Mouse (Mus musculus) forebrain, embryonic 14.5 days (tissue): ENCODE measurements around the gene Zbtb20. TPM values are rescaled to one million over a fixed set of nuclear protein-coding genes. Genes with fewer than 3 reads are reported as not detected.

Experiments used
- ATAC-seq: fragments of 200-750 bp; cut with Nextera tagmentation; 2 replicates; pipeline ENCODE4 v1.8.0; 2017; ENCODE audit warnings: mild to moderate bottlenecking, moderate library complexity
- DNase-seq: peaks from one replicate; pipeline ENCODE4 v3.0.0-alpha.2; 2015; ENCODE audit warnings: low spot score
- H3K27ac ChIP-seq: fragments of 300-500 bp; sonication (generic); 2 replicates; pipeline ENCODE4 v1.5.1; 2014; ENCODE audit warnings: low read depth, mild to moderate bottlenecking, control low read depth, low read length, moderate library complexity
- H3K27me3 ChIP-seq: fragments of 300-500 bp; sonication (generic); replicated peaks from 2 replicates; pipeline ENCODE4 v1.6.1; 2014; ENCODE audit warnings: low read length, control low read depth, mixed read lengths; ENCODE audit not compliant: control insufficient read depth, insufficient read depth
- H3K36me3 ChIP-seq: fragments of 300-500 bp; sonication (generic); 2 replicates; pipeline ENCODE4 v1.6.1; 2014; ENCODE audit warnings: low read length, control low read depth; ENCODE audit not compliant: control insufficient read depth, insufficient read depth
- H3K4me1 ChIP-seq: fragments of 300-500 bp; sonication (generic); 2 replicates; pipeline ENCODE4 v1.6.1; 2014; ENCODE audit warnings: antibody characterized with exemption, low read length, control low read depth; ENCODE audit not compliant: control insufficient read depth, insufficient read depth
- H3K4me2 ChIP-seq: fragments of 300-500 bp; sonication (generic); 2 replicates; pipeline ENCODE4 v1.6.1; 2014; ENCODE audit warnings: mild to moderate bottlenecking, control low read depth, low read length
- H3K4me3 ChIP-seq: fragments of 300-500 bp; sonication (generic); 2 replicates; pipeline ENCODE4 v1.5.1; 2014; ENCODE audit warnings: low read depth, low read length, control low read depth
- H3K9ac ChIP-seq: fragments of 300-500 bp; sonication (generic); 2 replicates; pipeline ENCODE4 v1.6.1; 2014; ENCODE audit warnings: mild to moderate bottlenecking, low read length, control low read depth, moderate library complexity
- H3K9me3 ChIP-seq: fragments of 300-500 bp; sonication (generic); replicated peaks from 2 replicates; pipeline ENCODE4 v1.6.1; 2016; ENCODE audit warnings: low read length, control low read depth, mixed read lengths; ENCODE audit not compliant: control insufficient read depth
- WGBS: fragments of 180-500 bp; shearing (Covaris S2); extraction: QIAGEN DNeasy Blood & Tissue Kit; methylation state at CpG from one replicate; pipeline ENCODE4 v1.1.7; 2014; 5-methylcytosine and 5-hydroxymethylcytosine counted together
- polyA plus RNA-seq: library from polyadenylated mRNA; unstranded; fragments of >200 nt; fragmentation: Nextera tagmentation; extraction: Ambion mirVana; gene quantifications from 2 replicates; pipeline ENCODE4 v1.2.1, GENCODE M21; 2014

Zbtb20 gene
- polyA plus RNA-seq, 1 experiment from 2014 or later, result 41.0 TPM

- peaks cover 3% of the 10 kb centered on the region; the same call in 1 of the 2 replicates for H3K4me1 ChIP-seq
- H3K9ac ChIP-seq, result no peak overlapping the region
- ATAC-seq (0 out of 2 replicates have a peak, but pooled peaks have one; percentile 18), DNase-seq (peak; percentile 32)
- no peak overlapping the region for H3K4me3 ChIP-seq
- no peak overlapping the region for H3K27ac ChIP-seq
- H3K27me3 ChIP-seq, result no peaks in the 10 kb centered on the region
- H3K36me3 ChIP-seq, result no peaks in the 10 kb centered on the region
- no peaks in the 10 kb centered on the region for H3K9me3 ChIP-seq
- WGBS, result 69% methylated on average over 5 of the region's 5 CpGs
- H3K4me2 ChIP-seq, result no peak overlapping the region
Observed at GRCm38 (mm10) chr16:43386426-43386825, 510.7 kb downstream of the Zbtb20 start.

GRCm38 (mm10) chr16:43388389-43388788 is 512.7 kb downstream of the Zbtb20 start:
- Histone ChIP-seq H3K9me3 (no peaks in the 10 kb centered on the region), H3K27me3 (no peaks in the 10 kb centered on the region), H3K4me1 (peaks cover 3% of the 10 kb centered on the region; the same call in 1 of the 2 replicates), H3K9ac (no peak overlapping the region), H3K27ac (no peak overlapping the region), H3K36me3 (no peaks in the 10 kb centered on the region), H3K4me2 (no peak overlapping the region), H3K4me3 (no peak overlapping the region)
- DNase-seq, result no peak
- ATAC-seq, result no peak
- 96% methylated on average over 5 of the region's 5 CpGs for WGBS

GRCm38 (mm10) chr16:43390387-43390786 is 514.7 kb downstream of the Zbtb20 start:
- Histone ChIP-seq H3K36me3 (no peaks in the 10 kb centered on the region), H3K9me3 (no peaks in the 10 kb centered on the region), H3K4me2 (no peak overlapping the region), H3K4me1 (peaks cover 3% of the 10 kb centered on the region; the same call in 1 of the 2 replicates), H3K4me3 (no peak overlapping the region), H3K9ac (no peak overlapping the region), H3K27ac (no peak overlapping the region), H3K27me3 (no peaks in the 10 kb centered on the region)
- ATAC-seq (no peak), DNase-seq (no peak)
- WGBS, result 97% methylated on average over 4 of the region's 4 CpGs

GRCm38 (mm10) chr16:43393382-43393781 is 517.7 kb downstream of the Zbtb20 start:
- 96% methylated on average over 4 of the region's 4 CpGs for WGBS

GRCm38 (mm10) chr16:43394013-43394568 is 518.4 kb downstream of the Zbtb20 start:
- H3K4me3 ChIP-seq, result no peak overlapping the region
- DNase-seq (no peak), ATAC-seq (no peak)
- no peaks in the 10 kb centered on the region for H3K4me1 ChIP-seq
- no peaks in the 10 kb centered on the region for H3K36me3 ChIP-seq
- WGBS, result 83% methylated on average over 9 of the region's 9 CpGs
- no peaks in the 10 kb centered on the region for H3K27me3 ChIP-seq
- H3K9ac ChIP-seq, result no peak overlapping the region
- H3K9me3 ChIP-seq, result no peaks in the 10 kb centered on the region
- H3K27ac ChIP-seq, result no peak overlapping the region
- no peak overlapping the region for H3K4me2 ChIP-seq

More at GRCm38 (mm10) chr16:43393382-43393781, 517.7 kb downstream of the Zbtb20 start:
- ATAC-seq, result no peak
- DNase-seq, result no peak
- H3K9ac ChIP-seq, result no peak overlapping the region
- H3K4me1 ChIP-seq, result no peaks in the 10 kb centered on the region
- no peaks in the 10 kb centered on the region for H3K36me3 ChIP-seq
- no peak overlapping the region for H3K4me2 ChIP-seq
- no peak overlapping the region for H3K4me3 ChIP-seq
- no peak overlapping the region for H3K27ac ChIP-seq
- no peaks in the 10 kb centered on the region for H3K27me3 ChIP-seq
- no peaks in the 10 kb centered on the region for H3K9me3 ChIP-seq

GRCm38 (mm10) chr16:43394760-43395159 is 519.1 kb downstream of the Zbtb20 start:
- no peak for DNase-seq
- WGBS, result 86% methylated on average over 2 of the region's 2 CpGs
- Histone ChIP-seq H3K9me3 (no peaks in the 10 kb centered on the region), H3K27ac (no peak overlapping the region), H3K9ac (no peak overlapping the region), H3K27me3 (no peaks in the 10 kb centered on the region), H3K36me3 (no peaks in the 10 kb centered on the region), H3K4me3 (no peak overlapping the region), H3K4me2 (no peak overlapping the region), H3K4me1 (no peaks in the 10 kb centered on the region)
- no peak for ATAC-seq

GRCm38 (mm10) chr16:43396849-43397628 is 521.4 kb downstream of the Zbtb20 start:
- no peak for DNase-seq
- 94% methylated on average over 11 of the region's 11 CpGs for WGBS
- no peaks in the 10 kb centered on the region for H3K36me3 ChIP-seq
- no peak overlapping the region for H3K4me3 ChIP-seq
- no peak overlapping the region for H3K4me2 ChIP-seq
- no peaks in the 10 kb centered on the region for H3K4me1 ChIP-seq
- no peak overlapping the region for H3K27ac ChIP-seq
- no peak overlapping the region for H3K9ac ChIP-seq
- ATAC-seq, result no peak
- no peaks in the 10 kb centered on the region for H3K27me3 ChIP-seq
- no peaks in the 10 kb centered on the region for H3K9me3 ChIP-seq

- Histone ChIP-seq H3K9ac (no peak overlapping the region), H3K4me1 (no peaks in the 10 kb centered on the region), H3K27ac (no peak overlapping the region), H3K4me3 (no peak overlapping the region), H3K9me3 (no peaks in the 10 kb centered on the region), H3K27me3 (no peaks in the 10 kb centered on the region), H3K4me2 (no peak overlapping the region), H3K36me3 (no peaks in the 10 kb centered on the region)
- DNase-seq (no peak), ATAC-seq (no peak)
- 89% methylated on average over 3 of the region's 3 CpGs for WGBS
Observed at GRCm38 (mm10) chr16:43397629-43398323, 522.1 kb downstream of the Zbtb20 start.

GRCm38 (mm10) chr16:43399428-43399827 is 523.7 kb downstream of the Zbtb20 start:
- ATAC-seq (no peak), DNase-seq (no peak)
- Histone ChIP-seq H3K27me3 (no peaks in the 10 kb centered on the region), H3K9ac (no peak overlapping the region), H3K27ac (no peak overlapping the region), H3K36me3 (no peaks in the 10 kb centered on the region), H3K4me2 (no peak overlapping the region), H3K4me3 (no peak overlapping the region), H3K9me3 (no peaks in the 10 kb centered on the region), H3K4me1 (no peaks in the 10 kb centered on the region)
